Mouse (Mus musculus) heart, adult 18-20 months (tissue): ENCODE measurements around the gene Nr2c1. TPM values are rescaled to one million over a fixed set of nuclear protein-coding genes. Genes with fewer than 3 reads are reported as not detected.

Experiments used
- DNase-seq, 2 experiments: peaks; one replicate each; pipeline ENCODE4 v3.0.0; 2021 to 2022; ENCODE audit warnings: mixed read lengths in 1 of 2
- total RNA-seq, 2 experiments: library from RNA; stranded (reverse); gene quantifications; 2 replicates each; pipeline ENCODE4 v1.2.3; 2021

Gene Nr2c1
- total RNA-seq, 2 experiments from 2014 or later = 5.2 to 7.3 TPM

- no peak for DNase-seq
These were observed 57.1 kb downstream of the Nr2c1 start for GRCm38 (mm10) chr10:94204973-94205372.

GRCm38 (mm10) chr10:94210718-94211618 is 63.1 kb downstream of the Nr2c1 start:
- DNase-seq = no peak

GRCm38 (mm10) chr10:94211725-94212124 is 63.9 kb downstream of the Nr2c1 start:
- no peak for DNase-seq

- no peak for DNase-seq
These were observed 77.4 kb downstream of the Nr2c1 start for GRCm38 (mm10) chr10:94225026-94225750.

- DNase-seq = no peak
These were observed 82.6 kb downstream of the Nr2c1 start for GRCm38 (mm10) chr10:94230172-94230981.

- DNase-seq = no peak
These were observed 83.2 kb downstream of the Nr2c1 start for GRCm38 (mm10) chr10:94231025-94231424.

GRCm38 (mm10) chr10:94235200-94235599 is 87.4 kb downstream of the Nr2c1 start:
- DNase-seq = no peak

GRCm38 (mm10) chr10:94241346-94241745 is 93.5 kb downstream of the Nr2c1 start:
- DNase-seq = no peak

Other genes starting within 250 kb of the Nr2c1 start
- gene Vezt, start 112.2 kb upstream of the Nr2c1 start, total RNA-seq = 10 to 100 TPM; 36.9 to 37.7 TPM
- gene Fgd6, start 112.0 kb upstream of the Nr2c1 start, total RNA-seq = 1 to 10 TPM; 5.1 to 5.6 TPM
- gene Ndufa12, start 50.7 kb downstream of the Nr2c1 start, total RNA-seq = 100 to 1,000 TPM; 821 to 864 TPM
- not detected for gene Gm4792, start 150.7 kb downstream of the Nr2c1 start, total RNA-seq
- gene Tmcc3, start 163.9 kb downstream of the Nr2c1 start, total RNA-seq = 10 to 100 TPM; 25.7 to 31.5 TPM